17 mouse cellular contexts compared by ENCODE assay signal in genomic region chr3:78405760-78406467, GRCm38 (mm10).
DNase-seq lines count a peak whose midpoint lies in the region; ATAC-seq and TF ChIP-seq lines count a peak whose summit lies in the region.
"Had no signal": no experiment of that assay in that cellular context is flagged by ENCODE, and none has a peak within 500 bp of the region (broad histone marks: within the 10 kb centered on the region; RNA-seq: fewer than 3 reads in every experiment).

No protein-coding gene starts in this region.

- H3K27me3 ChIP-seq in forebrain, embryonic 15.5 days = no peaks in the 10 kb centered on the region
- no peaks in the 10 kb centered on the region for H3K27me3 ChIP-seq in forebrain, embryonic 10.5 days (ENCODE audit: poor library complexity, severe bottlenecking)
- no peaks in the 10 kb centered on the region for H3K27me3 ChIP-seq in hindbrain, postnatal 0 days (ENCODE audit: insufficient read depth, low read length)
- no peaks in the 10 kb centered on the region for H3K27me3 ChIP-seq in hindbrain, embryonic 10.5 days (ENCODE audit: insufficient read depth, poor library complexity, severe bottlenecking)
- H3K27me3 ChIP-seq: limb, embryonic 15.5 days; midbrain, embryonic 13.5 days had no signal

- no peak for DNase-seq in forebrain, embryonic 10.5 days (ENCODE audit: extremely low spot score, low spot score)
- peak; percentile 4 for DNase-seq in hindbrain, postnatal 0 days (ENCODE audit: low spot score)
- DNase-seq in hindbrain, embryonic 10.5 days (ENCODE audit: low spot score) = no peak
- peak; percentile 12 for DNase-seq in brain, adult 2 months (ENCODE audit: low read depth, low spot score)
- DNase-seq in lung, postnatal 14 days = peak; percentile 1
- no peak for DNase-seq in neural tube, embryonic 10.5 days (ENCODE audit: extremely low spot score, low spot score)
- DNase-seq: cerebellum, adult 18-20 months; heart, postnatal 4 days; kidney, postnatal 36 days; liver, postnatal 0 days; right cerebral cortex, adult 18-20 months; thymus, postnatal 25 days had no signal

- H3K36me3 ChIP-seq in forebrain, embryonic 15.5 days = no peaks in the 10 kb centered on the region
- no peaks in the 10 kb centered on the region for H3K36me3 ChIP-seq in forebrain, embryonic 10.5 days (replicated peaks)
- no peaks in the 10 kb centered on the region for H3K36me3 ChIP-seq in hindbrain, postnatal 0 days (ENCODE audit: insufficient read depth, low read length)
- 0 out of 2 replicates have a peak, but pooled peaks cover 2% of the 10 kb centered on the region for H3K36me3 ChIP-seq in hindbrain, embryonic 10.5 days
- H3K36me3 ChIP-seq: limb, embryonic 15.5 days; midbrain, embryonic 13.5 days had no signal

- no peaks in the 10 kb centered on the region for H3K9me3 ChIP-seq in forebrain, embryonic 15.5 days
- H3K9me3 ChIP-seq in forebrain, embryonic 10.5 days = no peaks in the 10 kb centered on the region
- no peaks in the 10 kb centered on the region for H3K9me3 ChIP-seq in hindbrain, postnatal 0 days (ENCODE audit: low read length)
- H3K9me3 ChIP-seq in hindbrain, embryonic 10.5 days = no peaks in the 10 kb centered on the region
- H3K9me3 ChIP-seq: limb, embryonic 15.5 days; midbrain, embryonic 13.5 days had no signal

- no peaks in the 10 kb centered on the region for H3K4me1 ChIP-seq in forebrain, embryonic 15.5 days
- no peaks in the 10 kb centered on the region; the same call in 1 of the 2 replicates for H3K4me1 ChIP-seq in forebrain, embryonic 10.5 days
- H3K4me1 ChIP-seq in hindbrain, postnatal 0 days (ENCODE audit: insufficient read depth, low read length) = no peaks in the 10 kb centered on the region
- H3K4me1 ChIP-seq in hindbrain, embryonic 10.5 days (replicated peaks) = peaks cover 18% of the 10 kb centered on the region
- H3K4me1 ChIP-seq: limb, embryonic 15.5 days; midbrain, embryonic 13.5 days had no signal

- ATAC-seq in forebrain, embryonic 15.5 days (replicated peaks) = 0 out of 2 replicates have a peak, but pooled peaks have one; percentile 48
- ATAC-seq in hindbrain, postnatal 0 days = no peak
- ATAC-seq: liver, postnatal 0 days; midbrain, embryonic 13.5 days; Patski had no signal

- no peak overlapping the region for H3K4me2 ChIP-seq in forebrain, embryonic 15.5 days (replicated peaks)
- no peak overlapping the region for H3K4me2 ChIP-seq in hindbrain, postnatal 0 days (ENCODE audit: low read depth, low read length)
- H3K4me2 ChIP-seq: limb, embryonic 15.5 days; midbrain, embryonic 13.5 days had no signal

- no peak overlapping the region for H3K4me3 ChIP-seq in forebrain, embryonic 15.5 days
- no peak overlapping the region for H3K4me3 ChIP-seq in forebrain, embryonic 10.5 days
- no peak overlapping the region for H3K4me3 ChIP-seq in hindbrain, postnatal 0 days (ENCODE audit: low read length)
- H3K4me3 ChIP-seq in hindbrain, embryonic 10.5 days = no peak overlapping the region
- H3K4me3 ChIP-seq: limb, embryonic 15.5 days; midbrain, embryonic 13.5 days had no signal

- no peak overlapping the region for H3K27ac ChIP-seq in forebrain, embryonic 15.5 days (replicated peaks)
- H3K27ac ChIP-seq in forebrain, embryonic 10.5 days = no peak overlapping the region
- no peak overlapping the region for H3K27ac ChIP-seq in hindbrain, postnatal 0 days
- no peak overlapping the region; the same call in 1 of the 2 replicates for H3K27ac ChIP-seq in hindbrain, embryonic 10.5 days
- H3K27ac ChIP-seq: limb, embryonic 15.5 days; midbrain, embryonic 13.5 days; stomach, postnatal 0 days had no signal

- no peak for TF ChIP-seq CTCF in hindbrain, postnatal 0 days (IDR thresholded peaks at IDR 0.05; ENCODE audit: low read depth)

- WGBS in forebrain, embryonic 15.5 days = 53% methylated on average over 6 of the region's 6 CpGs
- WGBS in forebrain, embryonic 10.5 days = 68% methylated on average over 6 of the region's 6 CpGs
- WGBS in hindbrain, postnatal 0 days = 32% methylated on average over 6 of the region's 6 CpGs
- 58% methylated on average over 6 of the region's 6 CpGs for WGBS in hindbrain, embryonic 10.5 days

- H3K9ac ChIP-seq in forebrain, embryonic 15.5 days (replicated peaks) = no peak overlapping the region
- H3K9ac ChIP-seq in hindbrain, postnatal 0 days (replicated peaks; ENCODE audit: low read length) = no peak overlapping the region
- H3K9ac ChIP-seq: limb, embryonic 15.5 days; liver, postnatal 0 days; midbrain, embryonic 13.5 days had no signal

Comparison
In these comparisons a context has a peak if more than half of its experiments do, and no peak if none do; other contexts are left out.
1. DNase-seq: peak in hindbrain, postnatal 0 days (single experiment), brain, adult 2 months (single experiment) and lung, postnatal 14 days (single experiment); none in forebrain, embryonic 10.5 days (single experiment), hindbrain, embryonic 10.5 days (single experiment) and neural tube, embryonic 10.5 days (single experiment).